Mouse (Mus musculus) hindbrain, embryonic 12.5 days (tissue): Measurements from ENCODE around the gene Dzip1. TPM values are rescaled to one million over a fixed set of nuclear protein-coding genes. Genes with fewer than 3 reads are reported as not detected.
A peak's percentile ranks its signal among the peaks of the same experiment; 100 is the strongest.

Experiments used
- ATAC-seq: fragments of 200-750 bp; cut with Nextera tagmentation; 2 replicates; pipeline ENCODE4 v1.8.0; 2017; ENCODE audit warnings: moderate TSS enrichment; ENCODE audit not compliant: low FRiP score
- H3K27ac ChIP-seq: fragments of 300-500 bp; sonication (generic); 2 replicates; pipeline ENCODE4 v1.5.1; 2016; ENCODE audit warnings: mild to moderate bottlenecking
- H3K27me3 ChIP-seq: fragments of 300-500 bp; sonication (generic); 2 replicates; pipeline ENCODE4 v1.6.1; 2016; ENCODE audit warnings: mild to moderate bottlenecking
- H3K36me3 ChIP-seq: fragments of 300-500 bp; sonication (generic); 2 replicates; pipeline ENCODE4 v1.6.1; 2016; ENCODE audit warnings: mild to moderate bottlenecking
- H3K4me1 ChIP-seq: fragments of 300-500 bp; sonication (generic); 2 replicates; pipeline ENCODE4 v1.6.1; 2016
- H3K4me2 ChIP-seq: fragments of 300-500 bp; sonication (generic); replicated peaks from 2 replicates; pipeline ENCODE4 v1.6.1; 2016; ENCODE audit warnings: mild to moderate bottlenecking
- H3K4me3 ChIP-seq: fragments of 300-500 bp; sonication (generic); 2 replicates; pipeline ENCODE4 v1.5.1; 2016; ENCODE audit warnings: mild to moderate bottlenecking
- H3K9ac ChIP-seq: fragments of 300-500 bp; sonication (generic); 2 replicates; pipeline ENCODE4 v1.6.1; 2016; ENCODE audit warnings: mild to moderate bottlenecking, moderate library complexity
- H3K9me3 ChIP-seq: fragments of 300-500 bp; sonication (generic); replicated peaks from 2 replicates; pipeline ENCODE4 v1.6.1; 2016; ENCODE audit warnings: mild to moderate bottlenecking
- WGBS: fragments of 180-500 bp; shearing (Covaris S2); methylation state at CpG from one replicate; pipeline ENCODE4 v1.1.7; 2016; 5-methylcytosine and 5-hydroxymethylcytosine counted together
- polyA plus RNA-seq: library from polyadenylated mRNA; unstranded; fragments of >200 nt; fragmentation: Nextera tagmentation; extraction: Ambion mirVana; gene quantifications from 2 replicates; pipeline ENCODE4 v1.2.1, GENCODE M21; 2016

Gene Dzip1
- polyA plus RNA-seq, 1 experiment from 2014 or later, result 46.3 TPM

DNA sequence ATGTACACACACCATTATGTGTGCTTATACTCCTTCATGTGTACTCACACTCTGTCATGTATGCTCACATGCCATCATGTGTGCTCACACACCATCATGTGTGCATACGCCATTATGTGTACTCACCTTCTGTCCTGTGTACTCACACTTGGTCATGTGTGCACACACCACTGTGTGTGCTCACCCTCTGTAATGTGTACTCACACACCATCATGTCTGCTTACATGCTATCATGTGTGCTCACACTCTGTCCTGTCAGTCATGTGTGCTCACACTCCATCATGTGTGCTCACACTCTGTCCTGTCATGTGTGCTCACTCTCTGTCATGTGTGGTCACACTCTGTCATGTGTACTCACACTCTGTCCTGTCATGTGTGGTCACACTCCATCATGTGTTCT lies 85.2 kb downstream of the Dzip1 start:
- no peaks in the 10 kb centered on the region for H3K9me3 ChIP-seq
- no peak overlapping the region for H3K9ac ChIP-seq
- 100% methylated on average over 1 of the region's 1 CpGs for WGBS
- H3K4me2 ChIP-seq, result no peak overlapping the region
- no peak overlapping the region for H3K4me3 ChIP-seq
- H3K36me3 ChIP-seq, result no peaks in the 10 kb centered on the region
- H3K4me1 ChIP-seq, result 0 out of 2 replicates have a peak, but pooled peaks cover 3% of the 10 kb centered on the region
- no peak overlapping the region for H3K27ac ChIP-seq
- 0 out of 2 replicates have a peak, but pooled peaks cover 6% of the 10 kb centered on the region for H3K27me3 ChIP-seq
- ATAC-seq, result no peak

- no peak overlapping the region for H3K27ac ChIP-seq
- no peak overlapping the region for H3K4me3 ChIP-seq
- no peaks in the 10 kb centered on the region for H3K36me3 ChIP-seq
- 45% methylated on average over 5 of the region's 5 CpGs for WGBS
- 0 out of 2 replicates have a peak, but pooled peaks cover 6% of the 10 kb centered on the region for H3K27me3 ChIP-seq
- H3K9ac ChIP-seq, result no peak overlapping the region
- H3K4me2 ChIP-seq, result no peak overlapping the region
- no peak for ATAC-seq
- H3K4me1 ChIP-seq, result 0 out of 2 replicates have a peak, but pooled peaks cover 3% of the 10 kb centered on the region
- H3K9me3 ChIP-seq, result no peaks in the 10 kb centered on the region
Measured at GRCm38 (mm10) chr14:118839416-118839815, 85.8 kb downstream of the Dzip1 start.

GRCm38 (mm10) chr14:118838556-118839120 lies 86.6 kb downstream of the Dzip1 start:
- H3K4me3 ChIP-seq, result no peak overlapping the region
- no peaks in the 10 kb centered on the region for H3K9me3 ChIP-seq
- H3K36me3 ChIP-seq, result no peaks in the 10 kb centered on the region
- ATAC-seq, result no peak
- no peak overlapping the region for H3K4me2 ChIP-seq
- H3K9ac ChIP-seq, result no peak overlapping the region
- 71% methylated on average over 8 of the region's 8 CpGs for WGBS
- no peak overlapping the region for H3K27ac ChIP-seq
- 0 out of 2 replicates have a peak, but pooled peaks cover 5% of the 10 kb centered on the region for H3K4me1 ChIP-seq
- H3K27me3 ChIP-seq, result 0 out of 2 replicates have a peak, but pooled peaks cover 6% of the 10 kb centered on the region

DNA sequence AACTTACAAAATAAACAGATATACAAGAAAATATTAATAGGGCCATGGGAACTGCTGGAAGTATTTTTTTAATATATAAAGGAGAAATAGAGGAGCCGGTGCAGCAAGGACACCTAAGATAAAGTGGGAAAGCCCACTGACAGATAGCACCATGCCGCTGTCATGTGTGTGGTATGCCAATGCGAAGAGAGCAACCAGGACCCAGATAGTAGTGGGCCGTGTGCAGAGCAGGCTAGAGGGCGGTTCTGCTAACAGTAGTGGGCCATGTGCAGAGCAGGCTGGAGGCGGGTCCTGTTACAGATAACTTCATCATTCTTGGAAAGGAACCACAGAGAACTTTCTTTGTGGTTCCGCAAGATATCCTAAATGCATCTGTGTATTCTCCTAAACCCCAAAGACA lies 88.5 kb downstream of the Dzip1 start:
- no peak overlapping the region for H3K9ac ChIP-seq
- no peak overlapping the region for H3K27ac ChIP-seq
- 0 out of 2 replicates have a peak, but pooled peaks cover 6% of the 10 kb centered on the region for H3K27me3 ChIP-seq
- ATAC-seq, result no peak
- H3K9me3 ChIP-seq, result no peaks in the 10 kb centered on the region
- 93% methylated on average over 7 of the region's 7 CpGs for WGBS
- no peak overlapping the region for H3K4me2 ChIP-seq
- no peak overlapping the region for H3K4me3 ChIP-seq
- no peaks in the 10 kb centered on the region for H3K36me3 ChIP-seq
- 0 out of 2 replicates have a peak, but pooled peaks cover 5% of the 10 kb centered on the region for H3K4me1 ChIP-seq

DNA sequence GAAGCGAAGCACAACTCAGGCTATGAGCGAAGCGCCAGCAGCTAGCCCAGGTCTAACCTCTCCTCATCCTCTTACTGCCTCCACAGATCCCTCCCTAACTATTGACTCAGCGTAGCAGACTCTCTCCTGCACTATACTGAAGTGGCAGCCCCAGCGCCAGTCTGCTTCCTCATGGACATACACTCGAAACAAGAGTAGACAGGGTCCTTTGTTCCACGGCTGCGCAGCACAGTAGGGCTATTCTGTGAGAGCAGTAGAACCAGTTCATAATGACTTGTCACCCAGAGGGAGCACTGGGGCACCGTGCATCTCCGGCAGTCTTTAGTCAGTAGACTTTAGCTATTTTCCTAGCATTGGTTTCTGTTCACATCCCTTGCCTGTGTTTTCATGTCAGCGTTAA lies 89.1 kb downstream of the Dzip1 start:
- Histone ChIP-seq H3K4me2 (no peak overlapping the region), H3K9ac (no peak overlapping the region), H3K27me3 (0 out of 2 replicates have a peak, but pooled peaks cover 6% of the 10 kb centered on the region), H3K4me3 (no peak overlapping the region), H3K9me3 (no peaks in the 10 kb centered on the region), H3K4me1 (0 out of 2 replicates have a peak, but pooled peaks cover 5% of the 10 kb centered on the region), H3K27ac (no peak overlapping the region), H3K36me3 (no peaks in the 10 kb centered on the region)
- 79% methylated on average over 11 of the region's 11 CpGs for WGBS
- no peak for ATAC-seq

- 7% methylated on average over 7 of the region's 7 CpGs for WGBS
- ATAC-seq, result no peak
- no peaks in the 10 kb centered on the region for H3K9me3 ChIP-seq
- no peak overlapping the region for H3K27ac ChIP-seq
- no peak overlapping the region for H3K4me3 ChIP-seq
- H3K4me2 ChIP-seq, result no peak overlapping the region
- 0 out of 2 replicates have a peak, but pooled peaks cover 5% of the 10 kb centered on the region for H3K4me1 ChIP-seq
- H3K36me3 ChIP-seq, result no peaks in the 10 kb centered on the region
- H3K9ac ChIP-seq, result no peak overlapping the region
- no peaks in the 10 kb centered on the region for H3K27me3 ChIP-seq
Measured at GRCm38 (mm10) chr14:118834313-118834712, 90.9 kb downstream of the Dzip1 start.

DNA sequence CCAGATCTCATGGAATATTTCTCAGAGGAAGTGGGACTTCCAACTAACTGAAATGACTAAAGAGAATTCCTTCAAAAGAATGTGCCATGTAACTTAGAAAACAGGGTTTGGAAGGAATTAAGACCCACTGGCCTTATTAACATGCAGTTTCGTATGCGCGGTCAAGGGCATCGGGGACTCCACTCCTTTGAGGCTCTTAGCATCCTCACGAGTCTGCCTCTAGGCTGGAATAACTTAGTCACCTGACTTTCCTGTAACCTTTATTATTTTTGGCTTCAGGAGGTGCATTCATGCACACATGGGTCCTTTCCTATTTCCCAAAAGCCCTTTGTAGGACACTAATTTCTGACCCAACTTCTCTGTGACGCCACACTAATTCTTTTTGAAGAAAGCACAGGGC lies 92.0 kb downstream of the Dzip1 start:
- H3K9me3 ChIP-seq, result no peaks in the 10 kb centered on the region
- H3K4me1 ChIP-seq, result 0 out of 2 replicates have a peak, but pooled peaks cover 2% of the 10 kb centered on the region
- WGBS, result 83% methylated on average over 6 of the region's 6 CpGs
- no peak overlapping the region for H3K9ac ChIP-seq
- no peak overlapping the region for H3K4me3 ChIP-seq
- H3K4me2 ChIP-seq, result no peak overlapping the region
- no peaks in the 10 kb centered on the region for H3K27me3 ChIP-seq
- H3K27ac ChIP-seq, result no peak overlapping the region
- ATAC-seq, result no peak
- no peaks in the 10 kb centered on the region for H3K36me3 ChIP-seq

DNA sequence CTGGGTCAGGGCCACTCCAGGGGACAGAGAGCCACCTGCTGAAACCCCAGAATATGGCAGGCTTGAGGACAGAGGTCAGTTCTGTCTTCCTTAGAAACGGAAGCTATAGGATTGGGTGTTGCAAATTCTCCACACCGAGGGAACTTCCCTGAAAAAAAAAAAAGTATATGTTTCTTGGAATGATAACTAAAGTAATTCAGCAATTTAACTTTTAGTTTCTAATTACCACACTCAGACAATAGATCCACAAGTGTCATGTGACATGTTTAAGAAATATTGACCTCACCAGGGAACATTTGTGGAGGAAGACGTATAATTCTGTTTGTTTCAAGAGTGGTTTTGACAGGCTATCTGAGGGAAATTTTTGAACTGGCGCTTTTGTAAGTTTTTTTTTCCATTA lies 93.7 kb downstream of the Dzip1 start:
- H3K4me1 ChIP-seq, result peaks cover 7% of the 10 kb centered on the region
- no peak overlapping the region for H3K4me3 ChIP-seq
- no peaks in the 10 kb centered on the region for H3K36me3 ChIP-seq
- H3K9ac ChIP-seq, result no peak overlapping the region
- H3K27ac ChIP-seq, result no peak overlapping the region
- H3K27me3 ChIP-seq, result no peaks in the 10 kb centered on the region
- WGBS, result 71% methylated on average over 4 of the region's 4 CpGs
- no peak for ATAC-seq
- H3K4me2 ChIP-seq, result no peak overlapping the region
- no peaks in the 10 kb centered on the region for H3K9me3 ChIP-seq

- Histone ChIP-seq H3K4me2 (no peak overlapping the region), H3K9ac (no peak overlapping the region), H3K4me1 (peaks cover 7% of the 10 kb centered on the region), H3K9me3 (no peaks in the 10 kb centered on the region), H3K27ac (no peak overlapping the region), H3K27me3 (no peaks in the 10 kb centered on the region), H3K4me3 (no peak overlapping the region), H3K36me3 (no peaks in the 10 kb centered on the region)
- WGBS, result 91% methylated on average over 11 of the region's 11 CpGs
- ATAC-seq, result no peak
Measured at GRCm38 (mm10) chr14:118829331-118830095, 95.7 kb downstream of the Dzip1 start.

DNA sequence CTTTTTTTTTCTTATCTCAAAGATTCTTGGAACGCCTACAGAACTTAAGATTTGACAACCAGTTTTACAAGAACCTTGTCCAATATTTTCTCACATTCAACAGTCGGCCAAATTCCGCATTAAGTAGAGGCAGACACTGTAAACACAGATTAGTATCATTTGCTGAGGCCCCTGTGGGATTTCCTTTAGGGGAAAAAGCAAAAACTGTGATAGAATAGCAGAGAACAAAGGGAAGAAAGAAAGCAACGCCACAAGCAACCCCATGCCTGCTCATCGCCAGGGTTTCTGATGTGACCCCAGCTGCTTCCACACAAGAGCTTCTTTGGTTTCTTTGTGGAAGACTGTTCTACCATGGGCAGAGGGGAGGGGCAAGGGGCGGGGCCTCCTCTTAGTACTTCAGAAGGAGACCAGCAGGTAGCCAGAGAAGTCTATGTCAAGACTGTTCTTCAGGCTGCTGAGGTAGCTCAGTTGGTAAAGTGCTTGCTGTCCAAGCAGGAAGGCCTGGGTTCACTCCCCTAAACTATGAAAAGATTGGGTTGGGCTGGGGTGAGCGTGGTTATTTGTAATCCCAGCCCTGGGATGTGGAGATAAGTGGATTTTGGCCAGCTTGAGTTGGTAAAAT lies 97.9 kb downstream of the Dzip1 start:
- no peaks in the 10 kb centered on the region for H3K9me3 ChIP-seq
- H3K4me2 ChIP-seq, result no peak overlapping the region
- ATAC-seq, result 0 out of 2 replicates have a peak, but pooled peaks have one; percentile 50
- no peaks in the 10 kb centered on the region for H3K36me3 ChIP-seq
- no peaks in the 10 kb centered on the region for H3K27me3 ChIP-seq
- no peak overlapping the region for H3K27ac ChIP-seq
- H3K4me1 ChIP-seq, result peaks cover 5% of the 10 kb centered on the region
- H3K9ac ChIP-seq, result no peak overlapping the region
- H3K4me3 ChIP-seq, result no peak overlapping the region
- 16% methylated on average over 7 of the region's 7 CpGs for WGBS

- H3K4me1 ChIP-seq, result peaks cover 5% of the 10 kb centered on the region
- H3K9ac ChIP-seq, result no peak overlapping the region
- no peak overlapping the region for H3K4me2 ChIP-seq
- no peak for ATAC-seq
- H3K9me3 ChIP-seq, result no peaks in the 10 kb centered on the region
- H3K36me3 ChIP-seq, result no peaks in the 10 kb centered on the region
- H3K4me3 ChIP-seq, result no peak overlapping the region
- no peak overlapping the region for H3K27ac ChIP-seq
- WGBS, result 83% methylated on average over 8 of the region's 8 CpGs
- no peaks in the 10 kb centered on the region for H3K27me3 ChIP-seq
Measured at GRCm38 (mm10) chr14:118826346-118826745, 98.9 kb downstream of the Dzip1 start.
